Mouse (Mus musculus) E14TG2a.4 (cell line): Measurements from ENCODE around the gene Ctdsp1.

Experiments
- CTCF ChIP-seq: conservative IDR thresholded peaks from 2 replicates; pipeline ENCODE4 v1.5.1; 2014; ENCODE audit warnings: low read length
- NANOG ChIP-seq: IDR thresholded peaks from 2 replicates; pipeline ENCODE4 v1.6.1; 2014; ENCODE audit warnings: borderline replicate concordance, low read length, mixed read lengths
- POU5F1 ChIP-seq: IDR thresholded peaks from 2 replicates; pipeline ENCODE4 v1.6.1; 2014; ENCODE audit warnings: low read length, borderline replicate concordance

- no peak for TF ChIP-seq CTCF
- no peak for TF ChIP-seq POU5F1
- TF ChIP-seq NANOG, result no peak
Observed at GRCm38 (mm10) chr1:74391844-74392441, 634 bp downstream of the Ctdsp1 start.
